Mouse (Mus musculus): ENCODE measurements around the gene Snta1. TPM values are rescaled to one million over a fixed set of nuclear protein-coding genes. Genes with fewer than 3 reads are reported as not detected.

Gene Snta1
- 0.98 and 1.4 TPM in 2 replicates for total RNA-seq (2023)

DNA sequence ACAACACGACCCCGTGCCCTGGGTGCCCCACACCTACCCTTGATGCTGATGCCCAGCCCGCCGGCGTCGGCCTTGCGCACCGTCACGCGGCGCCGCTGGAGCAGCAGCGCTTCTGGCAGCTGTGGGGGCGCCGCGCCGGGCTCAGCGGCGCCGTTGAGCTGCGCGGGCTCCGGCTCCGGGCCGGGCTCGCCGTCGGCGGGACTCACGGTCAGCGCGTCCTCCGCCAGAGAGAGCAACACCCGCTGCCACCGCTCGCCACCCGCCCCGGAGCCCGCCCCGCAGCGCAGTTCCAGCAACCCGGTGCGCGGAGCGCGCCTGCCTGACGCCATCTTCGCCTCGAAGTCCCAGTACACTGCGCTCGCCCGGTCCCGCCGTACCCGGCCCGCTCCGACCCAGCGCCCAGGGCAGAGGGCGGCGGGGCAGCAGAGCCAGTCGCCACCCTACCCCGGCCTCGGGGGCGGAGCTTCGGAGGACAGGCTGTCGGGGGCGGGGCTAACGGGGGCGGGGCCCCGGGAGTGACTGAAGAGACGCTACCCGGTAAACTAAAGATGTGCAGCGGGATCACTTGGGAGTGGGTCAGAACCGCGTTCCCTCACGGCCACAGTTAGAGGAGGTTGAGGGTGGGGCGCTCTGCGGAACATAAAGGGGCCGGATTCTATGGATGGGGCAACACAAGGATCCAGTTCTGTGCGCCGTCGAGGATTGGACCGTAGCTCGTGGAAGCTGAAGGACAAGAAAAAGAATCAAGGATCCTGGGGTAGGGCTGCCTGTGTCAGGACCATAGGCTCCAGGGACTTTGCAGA is at the start of gene Snta1:
Gene Snta1, minus strand, starts transcription at position 457 of the 803 bp plus-strand sequence.

DNA sequence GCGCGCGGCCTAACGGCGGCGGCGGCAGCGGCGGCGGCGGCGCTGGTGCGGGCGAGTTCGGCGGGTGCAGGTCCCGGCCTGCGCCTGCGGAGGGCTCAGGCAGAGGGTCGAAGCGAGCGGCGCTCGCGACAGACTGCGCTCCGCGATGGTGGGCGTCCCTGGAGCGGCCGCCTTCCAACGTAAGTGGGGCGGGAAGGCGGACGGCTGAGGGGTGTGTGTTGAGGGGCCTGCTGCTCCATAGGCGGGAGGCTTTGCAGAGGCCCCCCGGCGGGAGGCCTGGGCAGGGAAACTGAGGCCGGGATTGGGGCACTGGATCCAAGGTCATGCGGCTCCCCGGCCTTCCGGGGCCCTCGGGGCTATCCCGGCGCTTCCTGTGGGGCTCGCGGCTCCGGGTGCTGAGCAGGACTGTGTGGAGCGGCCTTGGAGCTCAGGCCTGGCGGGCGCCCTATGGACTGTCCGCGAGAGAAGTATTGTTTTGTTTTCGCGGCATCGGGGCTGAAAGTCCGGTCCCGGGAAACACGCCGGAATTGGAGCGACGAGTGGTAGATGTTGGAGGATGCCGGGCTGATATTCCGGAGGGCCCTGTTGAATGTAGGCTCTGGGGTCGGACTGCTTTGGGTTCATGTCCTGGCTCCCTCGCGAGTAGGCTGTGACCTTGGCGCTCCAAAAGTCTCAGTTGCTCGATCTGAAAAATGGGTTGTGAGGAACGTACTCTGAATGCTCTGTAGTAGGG is 28.7 kb upstream of the Snta1 start, which contains the start of gene Cbfa2t2:
Gene Cbfa2t2, plus strand, starts transcription at position 24 of the 733 bp plus-strand sequence.

DNA sequence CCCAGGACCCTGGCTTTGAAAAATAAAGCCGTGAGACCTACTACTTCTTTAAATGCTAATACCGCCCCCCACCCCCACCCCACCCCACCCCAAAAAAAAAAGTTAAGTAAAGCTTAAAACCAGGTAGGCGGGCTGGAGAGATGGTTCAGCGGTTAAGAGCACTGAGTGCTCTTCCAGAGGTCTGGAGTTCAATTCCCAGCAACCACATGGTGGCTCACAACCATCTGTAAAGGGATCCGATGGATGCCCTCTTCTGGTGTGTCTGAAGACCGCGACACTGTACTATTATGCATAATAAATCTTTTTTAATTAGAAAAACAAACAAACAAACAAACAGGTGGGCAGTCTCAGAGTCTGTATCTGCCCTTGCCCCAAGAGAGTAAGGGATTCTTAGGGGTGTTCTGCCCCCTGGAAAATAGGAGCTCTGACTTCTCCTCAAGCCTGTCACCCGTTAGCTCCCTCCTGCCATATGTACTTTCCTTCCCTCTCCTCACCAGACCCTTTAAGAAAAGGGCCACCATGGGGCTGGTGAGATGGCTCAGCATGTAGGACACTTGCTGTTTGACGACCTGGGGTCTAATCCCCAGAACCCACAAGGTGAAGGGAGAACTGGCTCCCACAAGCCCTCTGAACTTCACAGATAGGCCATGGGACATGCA is 34.9 kb downstream of the Snta1 start, which contains the start of gene Cdk5rap1:
Gene Cdk5rap1, minus strand, starts transcription at position 169 of the 659 bp plus-strand sequence.

Other genes with a start within 250 kb of the Snta1 start
- gene Bpifa5, start 245.5 kb downstream of the Snta1 start, total RNA-seq (2023), result not detected in 2 replicates
- gene Bpifb1, start 217.3 kb downstream of the Snta1 start, total RNA-seq (2023), result not detected in 2 replicates
- gene Bpifb5, start 184.4 kb downstream of the Snta1 start, total RNA-seq (2023), result not detected in 2 replicates
- not detected in 2 replicates for gene Bpifb9a, start 150.2 kb downstream of the Snta1 start, total RNA-seq (2023)
- gene Bpifb9b, start 100.9 kb downstream of the Snta1 start, total RNA-seq (2023), result not detected in 2 replicates
- gene Cdk5rap1, start 35.1 kb downstream of the Snta1 start, total RNA-seq (2023), result 6.5 and 7.6 TPM in 2 replicates
- gene Cbfa2t2, start 28.4 kb upstream of the Snta1 start, total RNA-seq (2023), result 18.3 and 30.7 TPM in 2 replicates
- gene 1700003F12Rik, start 139.0 kb upstream of the Snta1 start, total RNA-seq (2023), result 0.76 TPM in 1 of 2 replicates, not detected in the other
- 0.32 TPM in 1 of 2 replicates, not detected in the other for gene Actl10, start 143.7 kb upstream of the Snta1 start, total RNA-seq (2023)
- gene Necab3, start 150.8 kb upstream of the Snta1 start, total RNA-seq (2023), result 1.1 and 2.1 TPM in 2 replicates
- gene E2f1, start 161.8 kb upstream of the Snta1 start, total RNA-seq (2023), result 14.2 and 18.8 TPM in 2 replicates
- gene Pxmp4, start 195.6 kb upstream of the Snta1 start, total RNA-seq (2023), result 13.9 and 14.9 TPM in 2 replicates
- 2.7 and 3.6 TPM in 2 replicates for gene Zfp341, start 205.2 kb upstream of the Snta1 start, total RNA-seq (2023)
- gene 4930519P11Rik, start 205.3 kb upstream of the Snta1 start, total RNA-seq (2023), result 0.91 TPM in 1 of 2 replicates, not detected in the other
- gene Chmp4b, start 243.6 kb upstream of the Snta1 start, total RNA-seq (2023), result 203 and 242 TPM in 2 replicates